Mouse (Mus musculus) ES-Bruce4 (cell line): ENCODE data around the gene Sptbn2.

Source experiments
- CTCF ChIP-seq: IDR thresholded peaks from one replicate; pipeline ENCODE4 v1.8.1; 2011; ENCODE audit warnings: low read depth, low read length
- EP300 ChIP-seq: IDR thresholded peaks from 2 replicates; pipeline ENCODE4 v1.6.1; 2011; ENCODE audit warnings: low read depth, low read length; ENCODE audit not compliant: insufficient read depth
- POLR2A ChIP-seq: IDR thresholded peaks from one replicate; pipeline ENCODE4 v1.8.1; 2011; ENCODE audit warnings: low read length; ENCODE audit not compliant: insufficient read depth

GRCm38 (mm10) chr19:4713886-4714285, 2.9 kb downstream of the Sptbn2 start:
- TF ChIP-seq CTCF (no peak), POLR2A (no peak), EP300 (no peak)
